Mouse (Mus musculus) testis, postnatal 10 days (tissue): Measurements from ENCODE around the gene Fam107a.

Source experiments
- DNase-seq: peaks from one replicate; pipeline ENCODE4 v3.0.0; 2021; ENCODE audit warnings: low spot score

Gene Fam107a

GRCm38 (mm10) chr14:8256881-8257280 lies 60.9 kb downstream of the Fam107a start:
- no peak for DNase-seq

- no peak for DNase-seq
Measured at GRCm38 (mm10) chr14:8256072-8256471, 61.8 kb downstream of the Fam107a start.

GRCm38 (mm10) chr14:8255076-8255729 lies 62.6 kb downstream of the Fam107a start:
- DNase-seq, result peak; percentile 87

GRCm38 (mm10) chr14:8251330-8251885 lies 66.4 kb downstream of the Fam107a start:
- DNase-seq, result no peak

GRCm38 (mm10) chr14:8250141-8250871 lies 67.5 kb downstream of the Fam107a start:
- no peak for DNase-seq

GRCm38 (mm10) chr14:8249206-8249605 lies 68.6 kb downstream of the Fam107a start:
- DNase-seq, result no peak

- DNase-seq, result no peak
Measured at GRCm38 (mm10) chr14:8246878-8247277, 70.9 kb downstream of the Fam107a start.
